Mouse (Mus musculus) ES-Bruce4 (cell line): ENCODE measurements around the gene Nfib. TPM values are rescaled to one million over a fixed set of nuclear protein-coding genes. Genes with fewer than 3 reads are reported as not detected.

Source experiments
- H3K27ac ChIP-seq: 2 replicates; pipeline ENCODE4 v1.5.1; 2012; ENCODE audit warnings: low read length, inconsistent platforms; ENCODE audit not compliant: insufficient read depth
- H3K27me3 ChIP-seq: 2 replicates; pipeline ENCODE4 v1.6.1; 2012; ENCODE audit warnings: mild to moderate bottlenecking, low read length, inconsistent platforms; ENCODE audit not compliant: control insufficient read depth, poor library complexity, insufficient read depth, severe bottlenecking
- H3K36me3 ChIP-seq: 2 replicates; pipeline ENCODE4 v1.6.1; 2012; ENCODE audit warnings: inconsistent platforms, mild to moderate bottlenecking, low read length, moderate library complexity; ENCODE audit not compliant: control insufficient read depth, poor library complexity, insufficient read depth, severe bottlenecking
- H3K4me1 ChIP-seq: one replicate; pipeline ENCODE4 v1.8.1; 2011; ENCODE audit warnings: low read length; ENCODE audit not compliant: control insufficient read depth, insufficient read depth
- H3K4me3 ChIP-seq: 2 replicates; pipeline ENCODE4 v1.5.1; 2011; ENCODE audit warnings: low read depth, mild to moderate bottlenecking, low read length
- H3K9ac ChIP-seq: 2 replicates; pipeline ENCODE4 v1.6.1; 2012; ENCODE audit warnings: low read depth, mild to moderate bottlenecking, inconsistent platforms; ENCODE audit not compliant: poor library complexity, severe bottlenecking
- H3K9me3 ChIP-seq: replicated peaks from 2 replicates; pipeline ENCODE4 v1.6.1; 2012; ENCODE audit warnings: mild to moderate bottlenecking, low read length, inconsistent platforms; ENCODE audit not compliant: control insufficient read depth, poor library complexity, insufficient read depth, severe bottlenecking
- CTCF ChIP-seq: IDR thresholded peaks from one replicate; pipeline ENCODE4 v1.8.1; 2011; ENCODE audit warnings: low read depth, low read length
- EP300 ChIP-seq: IDR thresholded peaks from 2 replicates; pipeline ENCODE4 v1.6.1; 2011; ENCODE audit warnings: low read depth, low read length; ENCODE audit not compliant: insufficient read depth
- POLR2A ChIP-seq: IDR thresholded peaks from one replicate; pipeline ENCODE4 v1.8.1; 2011; ENCODE audit warnings: low read length; ENCODE audit not compliant: insufficient read depth
- polyA plus RNA-seq: library from polyadenylated mRNA; stranded (reverse); fragments of >200 nt; gene quantifications from 2 replicates; pipeline ENCODE4 v1.2.4, GENCODE M21; 2011; ENCODE audit warnings: low read depth; ENCODE audit not compliant: missing spikeins, insufficient read depth, insufficient read length

Nfib gene
- polyA plus RNA-seq, 1 experiment = 4.6 TPM

GRCm38 (mm10) chr4:82641066-82641680, 64.4 kb downstream of the Nfib start:
- no peaks in the 10 kb centered on the region for H3K9me3 ChIP-seq
- no peak overlapping the region for H3K27ac ChIP-seq
- H3K27me3 ChIP-seq = no peaks in the 10 kb centered on the region
- no peak overlapping the region for H3K4me3 ChIP-seq
- H3K9ac ChIP-seq = no peak overlapping the region
- H3K4me1 ChIP-seq = no peaks in the 10 kb centered on the region
- no peaks in the 10 kb centered on the region for H3K36me3 ChIP-seq
- TF ChIP-seq CTCF (no peak), EP300 (no peak), POLR2A (no peak)

- TF ChIP-seq EP300 = no peak
- no peak for TF ChIP-seq POLR2A
- no peak for TF ChIP-seq CTCF
- Histone ChIP-seq H3K27me3 (no peaks in the 10 kb centered on the region), H3K9me3 (0 out of 2 replicates have a peak, but pooled peaks cover 3% of the 10 kb centered on the region), H3K27ac (no peak overlapping the region), H3K9ac (no peak overlapping the region), H3K36me3 (no peaks in the 10 kb centered on the region), H3K4me3 (no peak overlapping the region), H3K4me1 (no peaks in the 10 kb centered on the region)
Observed at GRCm38 (mm10) chr4:82638251-82638650, 67.3 kb downstream of the Nfib start.

GRCm38 (mm10) chr4:82637633-82638032, 67.9 kb downstream of the Nfib start:
- H3K27ac ChIP-seq = no peak overlapping the region
- H3K4me1 ChIP-seq = no peaks in the 10 kb centered on the region
- H3K27me3 ChIP-seq = no peaks in the 10 kb centered on the region
- TF ChIP-seq CTCF (no peak), EP300 (no peak), POLR2A (no peak)
- no peaks in the 10 kb centered on the region for H3K36me3 ChIP-seq
- H3K9me3 ChIP-seq = 0 out of 2 replicates have a peak, but pooled peaks cover 3% of the 10 kb centered on the region
- no peak overlapping the region for H3K9ac ChIP-seq
- no peak overlapping the region for H3K4me3 ChIP-seq

GRCm38 (mm10) chr4:82636658-82637057, 68.9 kb downstream of the Nfib start:
- H3K36me3 ChIP-seq = no peaks in the 10 kb centered on the region
- no peaks in the 10 kb centered on the region for H3K4me1 ChIP-seq
- 0 out of 2 replicates have a peak, but pooled peaks cover 3% of the 10 kb centered on the region for H3K9me3 ChIP-seq
- no peaks in the 10 kb centered on the region for H3K27me3 ChIP-seq
- TF ChIP-seq POLR2A (no peak), EP300 (no peak), CTCF (no peak)
- H3K9ac ChIP-seq = no peak overlapping the region
- no peak overlapping the region for H3K27ac ChIP-seq
- H3K4me3 ChIP-seq = no peak overlapping the region

- Histone ChIP-seq H3K36me3 (no peaks in the 10 kb centered on the region), H3K4me3 (no peak overlapping the region), H3K27me3 (no peaks in the 10 kb centered on the region), H3K9ac (no peak overlapping the region), H3K9me3 (0 out of 2 replicates have a peak, but pooled peaks cover 3% of the 10 kb centered on the region), H3K4me1 (no peaks in the 10 kb centered on the region), H3K27ac (no peak overlapping the region)
- TF ChIP-seq CTCF (no peak), EP300 (no peak), POLR2A (no peak)
Observed at GRCm38 (mm10) chr4:82635881-82636280, 69.7 kb downstream of the Nfib start.

GRCm38 (mm10) chr4:82635118-82635517, 70.4 kb downstream of the Nfib start:
- no peak for TF ChIP-seq EP300
- no peak for TF ChIP-seq POLR2A
- TF ChIP-seq CTCF = no peak
- Histone ChIP-seq H3K36me3 (no peaks in the 10 kb centered on the region), H3K9me3 (0 out of 2 replicates have a peak, but pooled peaks cover 3% of the 10 kb centered on the region), H3K4me1 (no peaks in the 10 kb centered on the region), H3K27ac (no peak overlapping the region), H3K27me3 (no peaks in the 10 kb centered on the region), H3K9ac (no peak overlapping the region), H3K4me3 (no peak overlapping the region)
